In genomic region chr4:129225315-129225714, GRCm38 (mm10) we compare ENCODE assay signal across 20 mouse cellular contexts. TPM values are rescaled to one million over a fixed set of nuclear protein-coding genes. Genes with fewer than 3 reads are reported as not detected.
DNase-seq lines count a peak whose midpoint lies in the region; ATAC-seq and TF ChIP-seq lines count a peak whose summit lies in the region.
"Had no signal": no experiment of that assay in that cellular context is flagged by ENCODE, and none has a peak within 500 bp of the region (broad histone marks: within the 10 kb centered on the region; RNA-seq: fewer than 3 reads in every experiment).

No protein-coding gene starts in this region.

- TF ChIP-seq CTCF in midbrain, postnatal 0 days (IDR thresholded peaks at IDR 0.05) = no peak
- no peak for TF ChIP-seq CTCF in hindbrain, postnatal 0 days (IDR thresholded peaks at IDR 0.05; ENCODE audit: low read depth)

- H3K27ac ChIP-seq in midbrain, embryonic 10.5 days (replicated peaks) = peak overlapping the region; percentile 17; the same call in 1 of the 2 replicates
- no peak overlapping the region for H3K27ac ChIP-seq in midbrain, postnatal 0 days (ENCODE audit: low read depth, low read length)
- H3K27ac ChIP-seq in hindbrain, postnatal 0 days = peak overlapping the region; percentile 45; the same call in 1 of the 2 replicates
- H3K27ac ChIP-seq: gastrocnemius, adult 2 months; heart, embryonic 15.5 days; limb, embryonic 12.5 days; liver, embryonic 14.5 days had no signal

- no peak overlapping the region for H3K4me3 ChIP-seq in midbrain, embryonic 10.5 days
- no peak overlapping the region for H3K4me3 ChIP-seq in midbrain, postnatal 0 days (ENCODE audit: low read depth, low read length)
- no peak overlapping the region for H3K4me3 ChIP-seq in hindbrain, postnatal 0 days (ENCODE audit: low read length)
- H3K4me3 ChIP-seq: gastrocnemius, adult 2 months; heart, embryonic 15.5 days; limb, embryonic 12.5 days had no signal

- no peak overlapping the region for H3K4me2 ChIP-seq in midbrain, postnatal 0 days (ENCODE audit: low read depth, low read length, poor library complexity, severe bottlenecking)
- H3K4me2 ChIP-seq in hindbrain, postnatal 0 days (ENCODE audit: low read depth, low read length) = peak overlapping the region; percentile 61
- H3K4me2 ChIP-seq: heart, embryonic 15.5 days; limb, embryonic 12.5 days had no signal

- no peak for ATAC-seq in midbrain, postnatal 0 days (ENCODE audit: low FRiP score)
- ATAC-seq in hindbrain, postnatal 0 days = no peak
- no peak for ATAC-seq in erythroid progenitor cell, adult 5-6 weeks (replicated peaks; ENCODE audit: low FRiP score, poor library complexity, severe bottlenecking)
- ATAC-seq: activated CD4-positive, CD25-positive, alpha-beta regulatory T cell, adult 4 months; forebrain, embryonic 14.5 days; Patski had no signal

- WGBS in midbrain, embryonic 10.5 days = 96% methylated on average over 12 of the region's 12 CpGs
- WGBS in midbrain, postnatal 0 days = 94% methylated on average over 12 of the region's 12 CpGs
- 84% methylated on average over 12 of the region's 12 CpGs for WGBS in hindbrain, postnatal 0 days

- peaks cover 61% of the 10 kb centered on the region for H3K4me1 ChIP-seq in midbrain, embryonic 10.5 days
- peaks cover 21% of the 10 kb centered on the region; the same call in 1 of the 2 replicates for H3K4me1 ChIP-seq in midbrain, postnatal 0 days (ENCODE audit: insufficient read depth, low read length)
- peaks cover 31% of the 10 kb centered on the region; the same call in 1 of the 2 replicates for H3K4me1 ChIP-seq in hindbrain, postnatal 0 days (ENCODE audit: insufficient read depth, low read length)

- no peak for DNase-seq in midbrain, embryonic 10.5 days (ENCODE audit: low spot score)
- no peak for DNase-seq in midbrain, postnatal 0 days (ENCODE audit: low spot score)
- peak; percentile 67 for DNase-seq in cerebellum, adult 9-11 months
- no peak for DNase-seq in hindbrain, postnatal 0 days (ENCODE audit: low spot score)
- no peak for DNase-seq in adrenal gland, adult 8-10 months
- DNase-seq in heart, adult 9 months (ENCODE audit: low spot score in 2 of 2) = no peak
- DNase-seq: adrenal gland, postnatal 36 days; embryo, embryonic 11 days; gastrocnemius, adult 2 months; kidney, adult 18-20 months; kidney, postnatal 25 days; layer of hippocampus, adult 9-11 months; thymus, adult 18-20 months had no signal

- no peak overlapping the region for H3K9ac ChIP-seq in midbrain, postnatal 0 days (replicated peaks; ENCODE audit: low read length, poor library complexity, severe bottlenecking)
- no peak overlapping the region for H3K9ac ChIP-seq in hindbrain, postnatal 0 days (replicated peaks; ENCODE audit: low read length)
- H3K9ac ChIP-seq: heart, embryonic 15.5 days; limb, embryonic 12.5 days; liver, embryonic 14.5 days had no signal

- H3K27me3 ChIP-seq in midbrain, embryonic 10.5 days (ENCODE audit: low read depth, poor library complexity, severe bottlenecking) = peaks cover 84% of the 10 kb centered on the region
- no peaks in the 10 kb centered on the region for H3K27me3 ChIP-seq in midbrain, postnatal 0 days (ENCODE audit: insufficient read depth, low read length)
- no peaks in the 10 kb centered on the region for H3K27me3 ChIP-seq in hindbrain, postnatal 0 days (ENCODE audit: insufficient read depth, low read length)
- H3K27me3 ChIP-seq: Patski had no signal

- no peaks in the 10 kb centered on the region for H3K9me3 ChIP-seq in midbrain, embryonic 10.5 days (replicated peaks)
- H3K9me3 ChIP-seq in midbrain, postnatal 0 days (ENCODE audit: low read length) = no peaks in the 10 kb centered on the region
- H3K9me3 ChIP-seq in hindbrain, postnatal 0 days (ENCODE audit: low read length) = no peaks in the 10 kb centered on the region
- H3K9me3 ChIP-seq: heart, embryonic 15.5 days; limb, embryonic 12.5 days had no signal

- peaks cover 52% of the 10 kb centered on the region for H3K36me3 ChIP-seq in midbrain, embryonic 10.5 days
- H3K36me3 ChIP-seq in midbrain, postnatal 0 days (ENCODE audit: insufficient read depth, low read length) = peaks cover 45% of the 10 kb centered on the region
- H3K36me3 ChIP-seq in hindbrain, postnatal 0 days (ENCODE audit: insufficient read depth, low read length) = peaks cover 19% of the 10 kb centered on the region; the same call in 1 of the 2 replicates
- H3K36me3 ChIP-seq: heart, embryonic 15.5 days had no signal

RNA-seq across cellular contexts. Expression of gene Yars, which starts 35.8 kb away (rescaled TPM):
- polyA plus RNA-seq in midbrain, embryonic 10.5 days (2016; fragmentation: Nextera tagmentation; extraction: Ambion mirVana) = 107 and 111 TPM in 2 replicates
- 66.8 and 81.9 TPM in 2 replicates for total RNA-seq in midbrain, postnatal 0 days (2014; rRNA removed)
- 107 and 111 TPM in 2 replicates for polyA plus RNA-seq in midbrain, postnatal 0 days (2015; fragmentation: Nextera tagmentation; extraction: Ambion mirVana)
- 56.0 and 79.6 TPM in 2 replicates for total RNA-seq in hindbrain, postnatal 0 days (2014; rRNA removed)
- polyA plus RNA-seq in hindbrain, postnatal 0 days (2015; fragmentation: Nextera tagmentation; extraction: Ambion mirVana) = 101 and 102 TPM in 2 replicates
- 21.0 and 29.9 TPM in 2 replicates for total RNA-seq in erythroid progenitor cell, adult 5-6 weeks (2015; ENCODE audit: low replicate concordance)
- total RNA-seq in erythroid progenitor cell, adult 5-6 weeks (2017; ENCODE audit: low replicate concordance) = 25.3 and 61.2 TPM in 2 replicates
- total RNA-seq in adrenal gland, adult 8-10 months (2022) = 100 to 1,000 TPM in 1 of 4 experiments, 10 to 100 TPM in 3; 83.3 to 108 (median 89.0) TPM

RNA-seq across cellular contexts. Expression of gene S100pbp, which starts 35.8 kb away (rescaled TPM):
- polyA plus RNA-seq in midbrain, embryonic 10.5 days (2016; fragmentation: Nextera tagmentation; extraction: Ambion mirVana) = 28.2 and 28.8 TPM in 2 replicates
- 49.6 and 59.5 TPM in 2 replicates for total RNA-seq in midbrain, postnatal 0 days (2014; rRNA removed)
- 20.7 and 24.2 TPM in 2 replicates for polyA plus RNA-seq in midbrain, postnatal 0 days (2015; fragmentation: Nextera tagmentation; extraction: Ambion mirVana)
- total RNA-seq in hindbrain, postnatal 0 days (2014; rRNA removed) = 35.9 and 36.8 TPM in 2 replicates
- polyA plus RNA-seq in hindbrain, postnatal 0 days (2015; fragmentation: Nextera tagmentation; extraction: Ambion mirVana) = 16.2 and 16.9 TPM in 2 replicates
- total RNA-seq in erythroid progenitor cell, adult 5-6 weeks (2015; ENCODE audit: low replicate concordance) = 6.8 and 29.8 TPM in 2 replicates
- 8.1 and 11.6 TPM in 2 replicates for total RNA-seq in erythroid progenitor cell, adult 5-6 weeks (2017; ENCODE audit: low replicate concordance)
- 10 to 100 TPM; 21.7 to 31.7 (median 25.4) TPM for total RNA-seq in adrenal gland, adult 8-10 months (2022)

RNA-seq across cellular contexts. Expression of gene C77080, which starts 35.9 kb away (rescaled TPM):
- 2.7 and 3.7 TPM in 2 replicates for polyA plus RNA-seq in midbrain, embryonic 10.5 days (2016; fragmentation: Nextera tagmentation; extraction: Ambion mirVana)
- total RNA-seq in midbrain, postnatal 0 days (2014; rRNA removed) = 16.6 and 25.6 TPM in 2 replicates
- 5.2 and 5.5 TPM in 2 replicates for polyA plus RNA-seq in midbrain, postnatal 0 days (2015; fragmentation: Nextera tagmentation; extraction: Ambion mirVana)
- 23.1 and 29.0 TPM in 2 replicates for total RNA-seq in hindbrain, postnatal 0 days (2014; rRNA removed)
- polyA plus RNA-seq in hindbrain, postnatal 0 days (2015; fragmentation: Nextera tagmentation; extraction: Ambion mirVana) = 4.9 and 5.3 TPM in 2 replicates
- not detected in 2 replicates for total RNA-seq in erythroid progenitor cell, adult 5-6 weeks (2015; ENCODE audit: low replicate concordance)
- total RNA-seq in erythroid progenitor cell, adult 5-6 weeks (2017; ENCODE audit: low replicate concordance) = not detected in 2 replicates
- 10 to 100 TPM; 23.9 to 44.8 (median 34.4) TPM for total RNA-seq in adrenal gland, adult 8-10 months (2022)

Comparison
In these comparisons a context has a peak if more than half of its experiments do, and no peak if none do; other contexts are left out.
1. RNA of gene C77080, which starts 35.9 kb away (total RNA-seq): 23.9 to 44.8 TPM in adrenal gland, adult 8-10 months, 23.1 to 29.0 TPM in hindbrain, postnatal 0 days and 16.6 to 25.6 TPM in midbrain, postnatal 0 days; not detected in erythroid progenitor cell, adult 5-6 weeks; every median in the first group is over 10 times any median in the second.